Mouse (Mus musculus) layer of hippocampus, postnatal 36 days (tissue): ENCODE results near the gene Olfr1039. TPM values are rescaled to one million over a fixed set of nuclear protein-coding genes. Genes with fewer than 3 reads are reported as not detected.
"Not testable (repeated sequence)": the region's sequence is repeated elsewhere in the genome, so short reads cannot be mapped to it uniquely, and the experiment has no call there.

Experiments
- DNase-seq, 2 experiments: peaks; one replicate each; pipeline ENCODE4 v3.0.0; 2022
- total RNA-seq, 2 experiments: library from RNA; stranded (reverse); gene quantifications; 2 replicates each; pipeline ENCODE4 v1.2.3; 2021

Olfr1039 gene
- total RNA-seq, result not detected

DNA sequence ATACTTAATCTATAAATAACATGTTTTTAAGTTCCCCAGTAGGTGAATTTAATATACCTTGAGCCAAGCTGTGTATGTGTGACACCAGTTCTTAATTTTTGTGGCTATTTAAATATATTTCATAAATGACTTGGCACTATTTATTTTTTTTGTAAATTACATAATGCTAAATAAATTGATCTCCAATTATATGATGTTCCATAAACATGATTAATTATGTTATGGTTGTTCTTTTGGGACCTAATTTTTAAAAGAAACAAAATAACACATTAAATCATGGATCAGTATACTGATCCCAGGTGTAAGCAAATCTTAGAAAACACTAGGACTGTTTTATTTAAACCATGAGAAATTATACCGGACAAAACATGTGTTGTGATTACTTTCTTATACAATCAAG is at the start of gene Olfr1039:
Olfr1039 (minus strand) TSS at position 101 of the 400 bp plus-strand sequence.
- no peak for DNase-seq

DNA sequence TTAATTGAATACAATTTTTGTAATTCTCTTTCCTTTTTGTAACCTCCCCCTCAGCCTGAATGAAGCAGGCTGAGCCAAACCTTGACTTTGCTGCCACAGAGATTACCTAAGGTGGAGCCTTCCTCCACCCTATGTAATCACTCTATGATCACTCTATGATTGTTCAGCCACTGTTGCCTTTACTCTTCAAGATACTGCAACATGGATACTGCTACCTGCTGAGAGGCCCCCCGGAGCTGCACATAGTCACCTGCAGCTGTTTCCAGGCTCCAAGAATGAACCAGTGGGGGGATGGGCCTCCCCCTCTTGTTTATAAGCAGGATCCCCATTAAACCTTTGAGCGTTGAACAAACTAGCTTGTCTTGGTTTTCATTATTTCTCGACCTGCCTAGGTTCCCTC is 44.2 kb upstream of the Olfr1039 start:
- DNase-seq, result no peak

DNA sequence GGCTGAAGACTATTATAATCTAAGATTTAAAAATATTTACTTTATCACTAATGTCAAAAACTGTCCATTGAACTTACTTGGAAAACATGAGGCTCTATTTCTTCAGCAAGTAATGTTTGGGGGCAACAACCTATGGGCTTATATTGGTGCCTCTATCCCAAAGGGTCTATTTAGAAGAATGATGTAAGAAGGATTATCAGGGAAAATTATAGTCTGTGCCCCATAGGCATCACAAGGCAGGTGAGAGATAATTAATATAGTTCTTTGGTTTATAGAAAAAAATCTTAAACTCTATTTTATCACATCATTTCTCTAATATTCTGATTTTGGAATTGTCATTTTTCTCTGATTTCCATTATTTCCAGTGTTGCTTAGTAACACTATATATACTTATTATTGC is 42.0 kb upstream of the Olfr1039 start, which contains the start of gene Olfr1044:
Olfr1044 (minus strand) TSS at position 101 of the 400 bp plus-strand sequence.
- no peak for DNase-seq

DNA sequence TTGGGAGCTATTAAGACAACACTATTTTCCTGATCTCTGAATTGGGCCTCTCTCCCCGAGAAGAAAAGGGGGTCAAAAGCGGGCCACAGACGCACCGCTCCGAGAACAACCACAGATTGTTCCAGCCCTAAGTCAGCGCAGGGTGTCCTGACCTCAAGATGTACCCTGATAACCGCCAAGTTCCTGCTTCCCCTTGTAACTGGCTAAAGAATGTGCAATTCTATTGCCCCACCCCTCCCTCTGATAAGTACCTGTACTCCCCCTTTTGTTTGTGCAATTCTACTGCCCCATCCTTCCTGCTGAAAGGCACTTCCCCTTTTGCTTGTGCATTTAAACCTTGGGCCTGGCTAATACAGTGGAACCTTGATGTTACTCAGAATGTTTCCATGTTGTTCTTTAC is 39.7 kb upstream of the Olfr1039 start:
- not testable (repeated sequence) for DNase-seq

DNA sequence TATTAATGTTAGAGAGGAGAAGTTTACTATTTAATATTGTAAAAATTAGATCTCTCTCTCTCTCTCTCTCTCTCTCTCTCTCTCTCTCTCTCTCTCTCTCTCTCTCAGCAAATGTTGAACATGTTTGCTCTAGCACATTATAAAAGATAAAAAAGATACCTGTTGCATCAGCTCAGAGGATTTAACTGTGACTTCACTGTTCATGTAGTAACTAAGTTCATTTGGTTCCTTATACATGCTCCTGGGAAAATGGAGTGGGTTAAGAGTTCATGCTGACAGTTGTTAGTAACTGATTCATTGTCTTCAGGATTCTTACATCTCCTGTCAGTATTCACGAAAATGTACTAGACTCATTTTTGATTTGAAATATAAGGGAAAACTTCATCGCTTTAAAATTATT is 31.7 kb upstream of the Olfr1039 start, which contains the start of gene Olfr1043:
Olfr1043 (minus strand) TSS at position 101 of the 400 bp plus-strand sequence.
- DNase-seq, result no peak

DNA sequence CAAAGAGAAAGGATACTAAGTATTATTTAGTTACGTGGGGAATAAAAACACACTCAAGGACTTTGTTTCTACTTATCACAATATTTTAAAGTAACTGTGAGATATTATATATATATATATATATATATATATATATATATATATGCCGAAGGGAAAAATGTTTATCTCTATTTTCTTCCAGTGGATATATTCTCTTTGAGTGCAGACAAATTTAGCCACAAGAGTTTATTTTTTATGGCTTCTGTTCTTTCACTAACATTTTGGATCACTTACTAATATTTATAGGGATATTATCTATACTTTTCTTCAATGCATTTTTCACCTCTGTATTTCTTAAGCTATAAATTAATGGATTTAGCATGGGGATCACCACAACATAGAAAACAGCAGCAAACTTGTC is 26.0 kb upstream of the Olfr1039 start, which contains the start of gene Olfr1042:
Olfr1042 (minus strand) TSS at position 101 of the 400 bp plus-strand sequence.
- no peak for DNase-seq

DNA sequence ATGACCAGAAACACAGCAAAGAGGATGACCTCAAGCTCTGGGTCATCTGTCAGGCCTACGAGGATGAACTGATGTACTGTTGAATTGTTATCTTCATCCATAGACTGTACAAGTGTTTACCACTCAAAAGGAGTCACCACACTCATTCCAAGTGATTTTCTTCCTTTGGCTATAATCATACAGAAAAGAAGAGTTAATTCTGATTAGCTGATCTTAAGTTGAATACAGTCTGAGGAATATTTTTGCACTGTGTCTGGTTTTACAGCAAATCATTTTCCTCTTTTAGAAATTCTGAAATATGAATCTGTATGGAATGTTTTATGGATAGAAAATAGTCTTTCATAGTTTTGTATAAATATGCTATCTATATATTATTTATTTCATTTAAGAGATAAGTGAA is 10.9 kb upstream of the Olfr1039 start, which contains the start of gene Olfr1040:
Olfr1040 (minus strand) TSS at position 101 of the 400 bp plus-strand sequence.
- DNase-seq, result no peak

DNA sequence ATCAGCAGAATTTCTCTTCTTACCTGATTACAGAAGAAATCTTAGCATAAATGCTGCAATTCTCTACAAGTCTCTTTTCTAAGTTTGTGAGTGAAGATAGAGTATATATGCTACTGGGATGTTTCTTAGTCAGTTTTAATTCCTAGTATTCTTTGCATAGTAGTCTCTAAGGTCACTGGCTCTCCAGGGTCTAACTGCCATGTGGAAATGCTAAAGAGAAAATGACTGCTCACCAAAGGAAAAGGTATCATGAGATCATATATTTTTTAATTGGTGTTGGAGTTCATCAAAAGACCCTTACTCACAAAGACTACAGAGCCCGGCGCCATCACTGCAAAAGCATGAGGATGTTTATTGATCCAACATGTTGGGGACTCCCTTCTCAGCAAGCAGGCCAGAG is 48.4 kb downstream of the Olfr1039 start, which contains the start of gene Olfr1037:
Olfr1037 (minus strand) TSS at position 101 of the 400 bp plus-strand sequence.
- DNase-seq, result no peak

GRCm38 (mm10) chr2:86080478-86080877 is 55.2 kb downstream of the Olfr1039 start:
- DNase-seq, result not testable (repeated sequence)

Other genes with a start within 250 kb of the Olfr1039 start
- gene Olfr1024, start 230.9 kb downstream of the Olfr1039 start, total RNA-seq, result not detected
- gene Olfr1025-ps1, start 220.7 kb downstream of the Olfr1039 start, total RNA-seq, result not detected
- gene Olfr1026, start 214.4 kb downstream of the Olfr1039 start, total RNA-seq, result not detected
- gene Olfr1028, start 185.5 kb downstream of the Olfr1039 start, total RNA-seq, result not detected
- not detected for gene Olfr1029, start 162.0 kb downstream of the Olfr1039 start, total RNA-seq
- not detected for gene Olfr1030, start 156.7 kb downstream of the Olfr1039 start, total RNA-seq
- not detected for gene Olfr1031, start 145.6 kb downstream of the Olfr1039 start, total RNA-seq
- gene Olfr1032, start 130.4 kb downstream of the Olfr1039 start, total RNA-seq, result not detected
- not detected for gene Olfr1033, start 115.3 kb downstream of the Olfr1039 start, total RNA-seq
- not detected for gene Olfr1034, start 90.1 kb downstream of the Olfr1039 start, total RNA-seq
- not detected for gene Olfr1036, start 61.9 kb downstream of the Olfr1039 start, total RNA-seq
- gene Olfr1037, start 48.5 kb downstream of the Olfr1039 start, total RNA-seq, result not detected
- not detected for gene Olfr1040, start 10.8 kb upstream of the Olfr1039 start, total RNA-seq
- not detected for gene Olfr1042, start 25.9 kb upstream of the Olfr1039 start, total RNA-seq
- gene Olfr1043, start 31.6 kb upstream of the Olfr1039 start, total RNA-seq, result not detected
- gene Olfr1044, start 41.9 kb upstream of the Olfr1039 start, total RNA-seq, result not detected
- not detected for gene Olfr52, start 49.8 kb upstream of the Olfr1039 start, total RNA-seq
- not detected for gene Olfr1045, start 67.1 kb upstream of the Olfr1039 start, total RNA-seq
- not detected for gene Olfr1046, start 83.4 kb upstream of the Olfr1039 start, total RNA-seq
- not detected for gene Olfr1047, start 95.5 kb upstream of the Olfr1039 start, total RNA-seq
- not detected for gene Olfr1048, start 104.4 kb upstream of the Olfr1039 start, total RNA-seq
- not detected for gene Olfr1049, start 122.4 kb upstream of the Olfr1039 start, total RNA-seq
- gene Olfr1051, start 143.2 kb upstream of the Olfr1039 start, total RNA-seq, result not detected
- not detected for gene Olfr1052, start 156.5 kb upstream of the Olfr1039 start, total RNA-seq
- gene Olfr1053, start 179.4 kb upstream of the Olfr1039 start, total RNA-seq, result not detected
- gene Olfr1054, start 199.5 kb upstream of the Olfr1039 start, total RNA-seq, result not detected
- gene Olfr1055, start 214.4 kb upstream of the Olfr1039 start, total RNA-seq, result not detected
- gene Olfr1056, start 226.5 kb upstream of the Olfr1039 start, total RNA-seq, result not detected
- gene Olfr1057, start 242.5 kb upstream of the Olfr1039 start, total RNA-seq, result not detected